Mouse (Mus musculus) C2C12 (cell line): ENCODE results near the gene Lig1. TPM values are rescaled to one million over a fixed set of nuclear protein-coding genes. Genes with fewer than 3 reads are reported as not detected.

Source experiments
- H3K27me3 ChIP-seq: one replicate; pipeline ENCODE4 v1.6.1; 2011; ENCODE audit not compliant: control insufficient read depth, insufficient read depth, insufficient read length
- H3K36me3 ChIP-seq: one replicate; pipeline ENCODE4 v1.6.1; 2011; ENCODE audit not compliant: control insufficient read depth, insufficient read depth
- H3K4me3 ChIP-seq: one replicate; pipeline ENCODE4 v1.5.1; 2011; ENCODE audit warnings: mild to moderate bottlenecking, control low read depth; ENCODE audit not compliant: poor library complexity, insufficient read depth, severe bottlenecking
- H3K79me2 ChIP-seq: one replicate; pipeline ENCODE4 v1.6.1; 2011; ENCODE audit not compliant: control insufficient read depth, insufficient read depth
- H3K79me3 ChIP-seq: one replicate; pipeline ENCODE4 v1.6.1; 2011; ENCODE audit warnings: low read depth, control low read depth
- H3ac ChIP-seq: one replicate; pipeline ENCODE3; 2011; ENCODE audit warnings: low read depth; ENCODE audit not compliant: control insufficient read depth, insufficient read length
- CEBPB ChIP-seq: IDR thresholded peaks from one replicate; pipeline ENCODE4 v1.6.1; 2011; ENCODE audit warnings: low read depth, mild to moderate bottlenecking, control low read depth, moderate library complexity
- CTCF ChIP-seq: IDR thresholded peaks from one replicate; pipeline ENCODE4 v1.5.1; 2011; ENCODE audit not compliant: control insufficient read depth, insufficient read depth, insufficient read length
- FOSL1 ChIP-seq: IDR thresholded peaks from one replicate; pipeline ENCODE4 v1.8.0; 2011; ENCODE audit warnings: mild to moderate bottlenecking, low read length; ENCODE audit not compliant: poor library complexity, insufficient read depth, severe bottlenecking
- MAX ChIP-seq: IDR thresholded peaks from one replicate; pipeline ENCODE4 v1.6.1; 2011; ENCODE audit warnings: mild to moderate bottlenecking, control low read depth
- MYOD1 ChIP-seq: IDR thresholded peaks from one replicate; pipeline ENCODE4 v1.6.1; 2011; ENCODE audit warnings: low read depth; ENCODE audit not compliant: control insufficient read depth, insufficient read length
- MYOG ChIP-seq: IDR thresholded peaks from one replicate; pipeline ENCODE4 v1.6.1; 2011; ENCODE audit not compliant: control insufficient read depth, insufficient read length; ENCODE audit errors: extremely low read depth
- USF1 ChIP-seq: IDR thresholded peaks from one replicate; pipeline ENCODE4 v1.6.1; 2011; ENCODE audit warnings: low read depth, mild to moderate bottlenecking, control low read depth, moderate library complexity
- polyA plus RNA-seq: library from polyadenylated mRNA; unstranded; fragments of >200 nt; fragmentation: generic; extraction: Trizol; gene quantifications from one replicate; pipeline ENCODE4 v1.2.1, GENCODE M21; 2012; ENCODE audit warnings: missing spikeins

Gene Lig1
- polyA plus RNA-seq, 1 experiment, result 73.4 TPM

GRCm38 (mm10) chr7:13291370-13291769 lies 14.3 kb downstream of the Lig1 start:
- H3K79me2 ChIP-seq, result no peaks in the 10 kb centered on the region
- no peaks in the 10 kb centered on the region for H3K27me3 ChIP-seq
- no peak overlapping the region for H3K4me3 ChIP-seq
- TF ChIP-seq CTCF, result no peak
- TF ChIP-seq CEBPB, result no peak
- no peak for TF ChIP-seq USF1
- no peak for TF ChIP-seq FOSL1
- TF ChIP-seq MYOD1, result no peak
- no peak for TF ChIP-seq MYOG
- no peak for TF ChIP-seq MAX
- no peak overlapping the region for H3ac ChIP-seq
- no peaks in the 10 kb centered on the region for H3K79me3 ChIP-seq
- peaks cover 76% of the 10 kb centered on the region for H3K36me3 ChIP-seq

- Histone ChIP-seq H3K79me3 (no peaks in the 10 kb centered on the region), H3K79me2 (no peaks in the 10 kb centered on the region), H3K4me3 (no peak overlapping the region), H3K27me3 (no peaks in the 10 kb centered on the region), H3K36me3 (peaks cover 78% of the 10 kb centered on the region), H3ac (no peak overlapping the region)
- TF ChIP-seq FOSL1 (no peak), MYOG (no peak), CEBPB (no peak), MAX (no peak), MYOD1 (no peak), CTCF (no peak), USF1 (no peak)
Measured at GRCm38 (mm10) chr7:13293878-13294855, 17.1 kb downstream of the Lig1 start.

GRCm38 (mm10) chr7:13295256-13295655 lies 18.2 kb downstream of the Lig1 start:
- Histone ChIP-seq H3K27me3 (no peaks in the 10 kb centered on the region), H3ac (no peak overlapping the region), H3K79me2 (no peaks in the 10 kb centered on the region), H3K4me3 (no peak overlapping the region), H3K79me3 (no peaks in the 10 kb centered on the region), H3K36me3 (peaks cover 68% of the 10 kb centered on the region)
- TF ChIP-seq MAX, result no peak
- no peak for TF ChIP-seq MYOD1
- no peak for TF ChIP-seq FOSL1

GRCm38 (mm10) chr7:13297636-13298035 lies 20.6 kb downstream of the Lig1 start:
- Histone ChIP-seq H3K79me3 (no peaks in the 10 kb centered on the region), H3K4me3 (no peak overlapping the region), H3K27me3 (no peaks in the 10 kb centered on the region), H3ac (no peak overlapping the region), H3K79me2 (no peaks in the 10 kb centered on the region), H3K36me3 (peaks cover 62% of the 10 kb centered on the region)
- TF ChIP-seq USF1 (no peak), FOSL1 (no peak), CEBPB (no peak), CTCF (no peak), MYOG (no peak)

- Histone ChIP-seq H3K4me3 (no peak overlapping the region), H3K79me3 (no peaks in the 10 kb centered on the region), H3K36me3 (peaks cover 57% of the 10 kb centered on the region), H3K79me2 (no peaks in the 10 kb centered on the region), H3ac (no peak overlapping the region), H3K27me3 (no peaks in the 10 kb centered on the region)
- no peak for TF ChIP-seq CEBPB
- TF ChIP-seq CTCF, result no peak
- no peak for TF ChIP-seq USF1
- no peak for TF ChIP-seq MYOG
- TF ChIP-seq MAX, result no peak
- no peak for TF ChIP-seq FOSL1
- TF ChIP-seq MYOD1, result no peak
Measured at GRCm38 (mm10) chr7:13298821-13299220, 21.7 kb downstream of the Lig1 start.
